Mouse (Mus musculus) intestine, embryonic 16.5 days (tissue): Measurements from ENCODE around the gene Zdhhc7. TPM values are rescaled to one million over a fixed set of nuclear protein-coding genes. Genes with fewer than 3 reads are reported as not detected.

ENCODE experiments used
- ATAC-seq: fragments of 200-750 bp; cut with Nextera tagmentation; 2 replicates; pipeline ENCODE4 v1.8.0; 2017; ENCODE audit warnings: moderate TSS enrichment, moderate library complexity
- H3K27ac ChIP-seq: fragments of 300-500 bp; sonication (generic); 2 replicates; pipeline ENCODE4 v1.5.1; 2014; ENCODE audit warnings: mild to moderate bottlenecking, low read length
- H3K27me3 ChIP-seq: fragments of 300-500 bp; sonication (generic); replicated peaks from 2 replicates; pipeline ENCODE4 v1.6.1; 2014; ENCODE audit warnings: low read length, control low read depth, mixed read lengths; ENCODE audit not compliant: control insufficient read depth, insufficient read depth
- H3K36me3 ChIP-seq: fragments of 300-500 bp; sonication (generic); 2 replicates; pipeline ENCODE4 v1.6.1; 2014; ENCODE audit warnings: low read length, control low read depth; ENCODE audit not compliant: control insufficient read depth, insufficient read depth
- H3K4me1 ChIP-seq: fragments of 300-500 bp; sonication (generic); 2 replicates; pipeline ENCODE4 v1.6.1; 2014; ENCODE audit warnings: low read length, control low read depth, mixed read lengths; ENCODE audit not compliant: control insufficient read depth, insufficient read depth
- H3K4me2 ChIP-seq: fragments of 300-500 bp; sonication (generic); 2 replicates; pipeline ENCODE4 v1.6.1; 2014; ENCODE audit warnings: low read depth, low read length, control low read depth
- H3K4me3 ChIP-seq: fragments of 300-500 bp; sonication (generic); 2 replicates; pipeline ENCODE4 v1.5.1; 2014; ENCODE audit warnings: mild to moderate bottlenecking, low read length
- H3K9ac ChIP-seq: fragments of 300-500 bp; sonication (generic); 2 replicates; pipeline ENCODE4 v1.6.1; 2014; ENCODE audit warnings: low read depth, low read length
- H3K9me3 ChIP-seq: fragments of 300-500 bp; sonication (generic); 2 replicates; pipeline ENCODE4 v1.6.1; 2016; ENCODE audit warnings: low read length, control low read depth; ENCODE audit not compliant: control insufficient read depth
- WGBS: fragments of 180-500 bp; shearing (Covaris S2); extraction: QIAGEN DNeasy Blood & Tissue Kit; methylation state at CpG from one replicate; pipeline ENCODE4 v1.1.7; 2014; 5-methylcytosine and 5-hydroxymethylcytosine counted together
- polyA plus RNA-seq: library from polyadenylated mRNA; unstranded; fragments of >200 nt; fragmentation: Nextera tagmentation; extraction: Ambion mirVana; gene quantifications from 2 replicates; pipeline ENCODE4 v1.2.1, GENCODE M21; 2015

Gene Zdhhc7
- polyA plus RNA-seq, 1 experiment from 2014 or later: 40.5 TPM

GRCm38 (mm10) chr8:120133169-120133568, 31.9 kb upstream of the Zdhhc7 start:
- Histone ChIP-seq H3K4me1 (peaks cover 7% of the 10 kb centered on the region; the same call in 1 of the 2 replicates), H3K27ac (no peak overlapping the region), H3K9me3 (no peaks in the 10 kb centered on the region), H3K9ac (no peak overlapping the region), H3K4me3 (no peak overlapping the region), H3K4me2 (no peak overlapping the region), H3K36me3 (no peaks in the 10 kb centered on the region), H3K27me3 (no peaks in the 10 kb centered on the region)
- WGBS: 80% methylated on average over 7 of the region's 7 CpGs
- ATAC-seq: no peak

GRCm38 (mm10) chr8:120131158-120131557, 29.9 kb upstream of the Zdhhc7 start:
- no peak overlapping the region for H3K9ac ChIP-seq
- H3K4me3 ChIP-seq: no peak overlapping the region
- H3K9me3 ChIP-seq: no peaks in the 10 kb centered on the region
- no peak for ATAC-seq
- H3K4me1 ChIP-seq: peaks cover 10% of the 10 kb centered on the region
- no peak overlapping the region for H3K27ac ChIP-seq
- H3K36me3 ChIP-seq: no peaks in the 10 kb centered on the region
- H3K27me3 ChIP-seq: no peaks in the 10 kb centered on the region
- H3K4me2 ChIP-seq: no peak overlapping the region
- 87% methylated on average over 8 of the region's 8 CpGs for WGBS

GRCm38 (mm10) chr8:120129547-120129946, 28.3 kb upstream of the Zdhhc7 start:
- Histone ChIP-seq H3K4me3 (no peak overlapping the region), H3K9ac (no peak overlapping the region), H3K36me3 (no peaks in the 10 kb centered on the region), H3K9me3 (no peaks in the 10 kb centered on the region), H3K27ac (no peak overlapping the region), H3K4me2 (no peak overlapping the region), H3K27me3 (no peaks in the 10 kb centered on the region), H3K4me1 (peaks cover 15% of the 10 kb centered on the region)
- no peak for ATAC-seq
- WGBS: 75% methylated on average over 4 of the region's 4 CpGs

- Histone ChIP-seq H3K4me1 (peaks cover 22% of the 10 kb centered on the region), H3K9me3 (no peaks in the 10 kb centered on the region), H3K9ac (no peak overlapping the region), H3K36me3 (no peaks in the 10 kb centered on the region), H3K27ac (peak overlapping the region; percentile 54), H3K27me3 (no peaks in the 10 kb centered on the region), H3K4me2 (no peak overlapping the region), H3K4me3 (no peak overlapping the region)
- 28% methylated on average over 14 of the region's 14 CpGs for WGBS
- ATAC-seq: peak; percentile 36
Observed at GRCm38 (mm10) chr8:120126357-120127161, 25.3 kb upstream of the Zdhhc7 start.

GRCm38 (mm10) chr8:120124836-120125389, 23.6 kb upstream of the Zdhhc7 start:
- Histone ChIP-seq H3K9ac (no peak overlapping the region), H3K27ac (0 out of 2 replicates have a peak overlapping the region, but pooled peaks have one; percentile 10), H3K27me3 (no peaks in the 10 kb centered on the region), H3K4me3 (no peak overlapping the region), H3K36me3 (no peaks in the 10 kb centered on the region), H3K9me3 (no peaks in the 10 kb centered on the region), H3K4me2 (no peak overlapping the region), H3K4me1 (peaks cover 22% of the 10 kb centered on the region)
- WGBS: 50% methylated on average over 7 of the region's 7 CpGs
- ATAC-seq: no peak

- H3K9ac ChIP-seq: no peak overlapping the region
- no peaks in the 10 kb centered on the region for H3K9me3 ChIP-seq
- 22% methylated on average over 6 of the region's 6 CpGs for WGBS
- H3K4me2 ChIP-seq: no peak overlapping the region
- no peak for ATAC-seq
- no peaks in the 10 kb centered on the region for H3K36me3 ChIP-seq
- H3K4me1 ChIP-seq: peaks cover 22% of the 10 kb centered on the region
- no peak overlapping the region for H3K4me3 ChIP-seq
- 0 out of 2 replicates have a peak overlapping the region, but pooled peaks have one; percentile 42 for H3K27ac ChIP-seq
- H3K27me3 ChIP-seq: no peaks in the 10 kb centered on the region
Observed at GRCm38 (mm10) chr8:120124261-120124660, 23.0 kb upstream of the Zdhhc7 start.

DNA sequence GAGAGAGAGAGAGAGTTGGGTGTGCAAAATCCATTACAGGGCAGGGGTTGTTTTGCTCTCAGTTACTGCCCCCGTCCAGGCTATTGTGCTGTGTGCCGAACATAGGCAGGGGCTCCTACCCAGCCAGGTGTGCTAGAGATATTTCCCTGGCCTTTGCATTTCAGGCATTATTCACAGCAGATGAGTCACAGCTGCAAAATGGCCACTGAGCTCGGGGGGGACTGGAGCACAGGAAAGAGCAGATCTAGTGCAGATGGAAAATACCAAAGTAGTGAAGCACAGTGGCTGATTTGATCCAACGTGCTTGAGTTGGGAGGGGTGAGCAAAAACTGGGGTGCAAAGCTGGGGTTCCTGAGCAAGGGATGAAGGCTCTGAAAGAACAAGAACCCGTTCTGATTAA, 19.7 kb upstream of the Zdhhc7 start:
- no peaks in the 10 kb centered on the region for H3K9me3 ChIP-seq
- WGBS: 52% methylated on average over 5 of the region's 5 CpGs
- H3K4me3 ChIP-seq: no peak overlapping the region
- H3K27ac ChIP-seq: no peak overlapping the region
- no peak overlapping the region for H3K4me2 ChIP-seq
- peaks cover 15% of the 10 kb centered on the region for H3K4me1 ChIP-seq
- H3K36me3 ChIP-seq: no peaks in the 10 kb centered on the region
- no peak overlapping the region for H3K9ac ChIP-seq
- ATAC-seq: no peak
- no peaks in the 10 kb centered on the region for H3K27me3 ChIP-seq

GRCm38 (mm10) chr8:120119931-120120330, 18.6 kb upstream of the Zdhhc7 start:
- Histone ChIP-seq H3K4me2 (no peak overlapping the region), H3K4me3 (no peak overlapping the region), H3K27ac (no peak overlapping the region), H3K4me1 (peaks cover 13% of the 10 kb centered on the region), H3K27me3 (peaks cover 10% of the 10 kb centered on the region), H3K36me3 (no peaks in the 10 kb centered on the region), H3K9me3 (no peaks in the 10 kb centered on the region), H3K9ac (no peak overlapping the region)
- 79% methylated on average over 6 of the region's 6 CpGs for WGBS
- ATAC-seq: no peak

GRCm38 (mm10) chr8:120119429-120119828, 18.1 kb upstream of the Zdhhc7 start:
- H3K27me3 ChIP-seq: peaks cover 11% of the 10 kb centered on the region
- ATAC-seq: no peak
- 61% methylated on average over 3 of the region's 3 CpGs for WGBS
- no peak overlapping the region for H3K4me3 ChIP-seq
- H3K9ac ChIP-seq: no peak overlapping the region
- H3K36me3 ChIP-seq: no peaks in the 10 kb centered on the region
- H3K4me2 ChIP-seq: no peak overlapping the region
- H3K4me1 ChIP-seq: peaks cover 13% of the 10 kb centered on the region
- no peaks in the 10 kb centered on the region for H3K9me3 ChIP-seq
- no peak overlapping the region for H3K27ac ChIP-seq
